Mouse (Mus musculus) heart, embryonic 12.5 days (tissue): ENCODE results near the gene Abhd4. TPM values are rescaled to one million over a fixed set of nuclear protein-coding genes. Genes with fewer than 3 reads are reported as not detected.

Source experiments
- ATAC-seq: fragments of 200-750 bp; cut with Nextera tagmentation; 2 replicates; pipeline ENCODE4 v1.8.0; 2017; ENCODE audit warnings: moderate TSS enrichment, moderate library complexity; ENCODE audit not compliant: insufficient number of reproducible peaks, low FRiP score
- H3K27ac ChIP-seq: fragments of 300-500 bp; sonication (generic); 2 replicates; pipeline ENCODE4 v1.5.1; 2016; ENCODE audit warnings: mild to moderate bottlenecking, moderate library complexity; ENCODE audit not compliant: poor library complexity, severe bottlenecking
- H3K27me3 ChIP-seq: fragments of 300-500 bp; sonication (generic); replicated peaks from 2 replicates; pipeline ENCODE4 v1.6.1; 2016; ENCODE audit warnings: mild to moderate bottlenecking, moderate library complexity
- H3K36me3 ChIP-seq: fragments of 300-500 bp; sonication (generic); 2 replicates; pipeline ENCODE4 v1.6.1; 2016; ENCODE audit warnings: mild to moderate bottlenecking, moderate library complexity
- H3K4me1 ChIP-seq: fragments of 300-500 bp; sonication (generic); replicated peaks from 2 replicates; pipeline ENCODE4 v1.6.1; 2016; ENCODE audit warnings: mild to moderate bottlenecking
- H3K4me2 ChIP-seq: fragments of 300-500 bp; sonication (generic); 2 replicates; pipeline ENCODE4 v1.6.1; 2016; ENCODE audit warnings: mild to moderate bottlenecking, moderate library complexity
- H3K4me3 ChIP-seq: fragments of 300-500 bp; sonication (generic); 2 replicates; pipeline ENCODE4 v1.5.1; 2016; ENCODE audit warnings: mild to moderate bottlenecking
- H3K9ac ChIP-seq: fragments of 300-500 bp; sonication (generic); 2 replicates; pipeline ENCODE4 v1.6.1; 2016; ENCODE audit warnings: mild to moderate bottlenecking, moderate library complexity
- H3K9me3 ChIP-seq: fragments of 300-500 bp; sonication (generic); replicated peaks from 2 replicates; pipeline ENCODE4 v1.6.1; 2016; ENCODE audit warnings: mild to moderate bottlenecking, moderate library complexity
- WGBS: fragments of 180-500 bp; shearing (Covaris S2); methylation state at CpG from one replicate; pipeline ENCODE4 v1.1.7; 2016; 5-methylcytosine and 5-hydroxymethylcytosine counted together
- polyA plus RNA-seq: library from polyadenylated mRNA; unstranded; fragments of >200 nt; fragmentation: Nextera tagmentation; extraction: Ambion mirVana; gene quantifications from 2 replicates; pipeline ENCODE4 v1.2.1, GENCODE M21; 2016

Abhd4 gene
- polyA plus RNA-seq, 1 experiment from 2014 or later, result 87.6 TPM

- Histone ChIP-seq H3K4me1 (peaks cover 20% of the 10 kb centered on the region), H3K4me3 (no peak overlapping the region), H3K27ac (peak overlapping the region; percentile 67), H3K4me2 (no peak overlapping the region), H3K9me3 (no peaks in the 10 kb centered on the region; the same call in 1 of the 2 replicates), H3K9ac (no peak overlapping the region), H3K36me3 (peaks cover 55% of the 10 kb centered on the region), H3K27me3 (no peaks in the 10 kb centered on the region)
- no peak for ATAC-seq
- WGBS, result 64% methylated on average over 5 of the region's 5 CpGs
Measured at GRCm38 (mm10) chr14:54240542-54240941, 13.4 kb upstream of the Abhd4 start.

GRCm38 (mm10) chr14:54244183-54244582 lies 9.8 kb upstream of the Abhd4 start:
- H3K9ac ChIP-seq, result 0 out of 2 replicates have a peak overlapping the region, but pooled peaks have one; percentile 26
- peaks cover 63% of the 10 kb centered on the region for H3K36me3 ChIP-seq
- no peak for ATAC-seq
- no peak overlapping the region for H3K4me3 ChIP-seq
- H3K9me3 ChIP-seq, result no peaks in the 10 kb centered on the region; the same call in 1 of the 2 replicates
- no peak overlapping the region for H3K4me2 ChIP-seq
- 66% methylated on average over 3 of the region's 3 CpGs for WGBS
- peak overlapping the region; percentile 71 for H3K27ac ChIP-seq
- peaks cover 27% of the 10 kb centered on the region for H3K4me1 ChIP-seq
- H3K27me3 ChIP-seq, result no peaks in the 10 kb centered on the region

- no peaks in the 10 kb centered on the region for H3K27me3 ChIP-seq
- WGBS, result 85% methylated on average over 3 of the region's 3 CpGs
- no peak overlapping the region for H3K27ac ChIP-seq
- H3K9ac ChIP-seq, result no peak overlapping the region
- H3K4me3 ChIP-seq, result no peak overlapping the region
- peaks cover 58% of the 10 kb centered on the region for H3K36me3 ChIP-seq
- H3K4me1 ChIP-seq, result peaks cover 33% of the 10 kb centered on the region
- ATAC-seq, result no peak
- H3K4me2 ChIP-seq, result no peak overlapping the region
- no peaks in the 10 kb centered on the region; the same call in 1 of the 2 replicates for H3K9me3 ChIP-seq
Measured at GRCm38 (mm10) chr14:54246232-54246631, 7.8 kb upstream of the Abhd4 start.

- peaks cover 32% of the 10 kb centered on the region for H3K36me3 ChIP-seq
- H3K9ac ChIP-seq, result no peak overlapping the region
- H3K27ac ChIP-seq, result no peak overlapping the region
- WGBS, result 68% methylated on average over 9 of the region's 9 CpGs
- H3K27me3 ChIP-seq, result no peaks in the 10 kb centered on the region
- no peak overlapping the region for H3K4me3 ChIP-seq
- ATAC-seq, result no peak
- H3K4me2 ChIP-seq, result no peak overlapping the region
- no peaks in the 10 kb centered on the region for H3K9me3 ChIP-seq
- H3K4me1 ChIP-seq, result peaks cover 37% of the 10 kb centered on the region
Measured at GRCm38 (mm10) chr14:54249326-54249725, 4.7 kb upstream of the Abhd4 start.

GRCm38 (mm10) chr14:54250122-54250521 lies 3.9 kb upstream of the Abhd4 start:
- ATAC-seq, result no peak
- Histone ChIP-seq H3K4me3 (no peak overlapping the region), H3K27me3 (no peaks in the 10 kb centered on the region), H3K9me3 (no peaks in the 10 kb centered on the region), H3K27ac (no peak overlapping the region), H3K9ac (0 out of 2 replicates have a peak overlapping the region, but pooled peaks have one; percentile 30), H3K36me3 (peaks cover 29% of the 10 kb centered on the region), H3K4me1 (peaks cover 43% of the 10 kb centered on the region), H3K4me2 (no peak overlapping the region)
- WGBS, result 63% methylated on average over 4 of the region's 4 CpGs

- Histone ChIP-seq H3K36me3 (peaks cover 5% of the 10 kb centered on the region), H3K27me3 (no peaks in the 10 kb centered on the region), H3K4me2 (peak overlapping the region; percentile 72), H3K9me3 (no peaks in the 10 kb centered on the region), H3K9ac (no peak overlapping the region), H3K27ac (0 out of 2 replicates have a peak overlapping the region, but pooled peaks have one; percentile 80), H3K4me1 (peaks cover 40% of the 10 kb centered on the region), H3K4me3 (peak overlapping the region; percentile 80)
- no peak for ATAC-seq
- WGBS, result 47% methylated on average over 12 of the region's 12 CpGs
Measured at GRCm38 (mm10) chr14:54254670-54255202, 748 bp downstream of the Abhd4 start.

- H3K4me2 ChIP-seq, result peak overlapping the region; percentile 83
- peak overlapping the region; percentile 77; the same call in 1 of the 2 replicates for H3K4me3 ChIP-seq
- H3K27ac ChIP-seq, result no peak overlapping the region
- ATAC-seq, result no peak
- H3K9me3 ChIP-seq, result no peaks in the 10 kb centered on the region
- no peaks in the 10 kb centered on the region for H3K27me3 ChIP-seq
- H3K9ac ChIP-seq, result no peak overlapping the region
- peaks cover 38% of the 10 kb centered on the region for H3K4me1 ChIP-seq
- H3K36me3 ChIP-seq, result peaks cover 12% of the 10 kb centered on the region
- WGBS, result 59% methylated on average over 7 of the region's 7 CpGs
Measured at GRCm38 (mm10) chr14:54258131-54258670, 4.2 kb downstream of the Abhd4 start.

GRCm38 (mm10) chr14:54259003-54259721 lies 5.2 kb downstream of the Abhd4 start:
- 0% methylated on average over 35 of the region's 35 CpGs for WGBS
- H3K4me3 ChIP-seq, result peak overlapping the region; percentile 77
- no peaks in the 10 kb centered on the region for H3K27me3 ChIP-seq

GRCm38 (mm10) chr14:54259722-54260085 lies 5.7 kb downstream of the Abhd4 start:
- Histone ChIP-seq H3K9ac (peak overlapping the region; percentile 86), H3K4me3 (peak overlapping the region; percentile 77), H3K27me3 (no peaks in the 10 kb centered on the region), H3K4me2 (peak overlapping the region; percentile 83), H3K4me1 (peaks cover 43% of the 10 kb centered on the region), H3K36me3 (peaks cover 23% of the 10 kb centered on the region), H3K27ac (peak overlapping the region; percentile 90), H3K9me3 (no peaks in the 10 kb centered on the region)
- ATAC-seq, result no peak
- 19% methylated on average over 8 of the region's 8 CpGs for WGBS

More at GRCm38 (mm10) chr14:54259003-54259721, 5.2 kb downstream of the Abhd4 start:
- peak overlapping the region; percentile 86 for H3K9ac ChIP-seq
- peaks cover 40% of the 10 kb centered on the region for H3K4me1 ChIP-seq
- peaks cover 20% of the 10 kb centered on the region for H3K36me3 ChIP-seq
- peak; percentile 96 for ATAC-seq
- peak overlapping the region; percentile 90 for H3K27ac ChIP-seq
- H3K4me2 ChIP-seq, result peak overlapping the region; percentile 83
- no peaks in the 10 kb centered on the region for H3K9me3 ChIP-seq

- Histone ChIP-seq H3K9ac (peak overlapping the region; percentile 86), H3K27me3 (no peaks in the 10 kb centered on the region), H3K4me2 (peak overlapping the region; percentile 83), H3K4me1 (peaks cover 43% of the 10 kb centered on the region), H3K36me3 (peaks cover 23% of the 10 kb centered on the region), H3K9me3 (no peaks in the 10 kb centered on the region), H3K27ac (no peak overlapping the region), H3K4me3 (peak overlapping the region; percentile 77)
- no peak for ATAC-seq
- WGBS, result 78% methylated on average over 2 of the region's 2 CpGs
Measured at GRCm38 (mm10) chr14:54260196-54260595, 6.2 kb downstream of the Abhd4 start.

- Histone ChIP-seq H3K4me2 (no peak overlapping the region), H3K27me3 (no peaks in the 10 kb centered on the region), H3K27ac (no peak overlapping the region), H3K4me1 (peaks cover 48% of the 10 kb centered on the region), H3K9me3 (no peaks in the 10 kb centered on the region), H3K4me3 (no peak overlapping the region), H3K9ac (no peak overlapping the region), H3K36me3 (peaks cover 24% of the 10 kb centered on the region)
- ATAC-seq, result no peak
- WGBS, result 78% methylated on average over 2 of the region's 2 CpGs
Measured at GRCm38 (mm10) chr14:54261386-54261785, 7.4 kb downstream of the Abhd4 start.
